Mouse (Mus musculus): ENCODE results near the gene Lgals2.

Gene Lgals2

DNA sequence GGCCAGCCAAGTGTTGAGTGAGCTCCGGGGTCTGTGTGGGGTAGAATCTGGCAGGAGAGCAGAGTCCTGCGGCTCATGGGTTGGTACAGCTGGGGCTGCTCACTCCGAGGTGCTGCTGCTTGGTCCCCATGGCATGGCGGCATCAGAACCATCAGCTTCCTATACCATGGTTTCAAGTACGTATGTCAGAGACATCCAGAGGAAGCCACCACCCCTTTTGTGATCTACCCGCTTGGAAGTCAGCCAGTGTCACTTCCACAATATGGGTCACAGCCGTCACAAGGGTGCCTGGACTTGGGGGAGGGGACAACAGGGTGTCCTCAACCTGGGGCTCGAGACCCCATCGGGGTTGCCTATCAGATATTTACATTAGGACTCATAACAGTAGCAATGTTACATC is 45.2 kb downstream of the Lgals2 start:
- no peak for DNase-seq

- DNase-seq = no peak
Observed at GRCm38 (mm10) chr15:78809739-78810138, 45.6 kb downstream of the Lgals2 start.

DNA sequence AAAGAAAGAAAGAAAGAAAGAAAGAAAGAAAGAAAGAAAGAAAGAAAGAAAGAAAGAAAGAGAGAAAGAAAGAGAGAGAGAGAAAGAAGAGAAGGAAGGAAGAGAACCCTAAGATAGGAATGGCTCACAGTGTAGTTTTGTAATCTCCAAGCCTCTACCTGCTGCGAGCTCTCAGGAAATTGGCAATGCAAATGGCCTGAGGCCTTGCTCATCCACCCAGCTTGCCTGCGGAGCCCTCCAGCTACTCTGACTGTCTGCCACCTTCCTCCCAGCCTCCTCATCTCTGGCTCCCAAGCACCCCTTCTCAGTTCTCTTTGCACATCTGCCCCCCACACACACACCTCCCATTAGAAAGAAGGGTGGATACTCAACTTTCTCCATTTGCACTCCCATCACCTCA is 46.3 kb downstream of the Lgals2 start:
- DNase-seq = no peak

- no peak for DNase-seq
Observed at GRCm38 (mm10) chr15:78807141-78807540, 48.2 kb downstream of the Lgals2 start.

DNA sequence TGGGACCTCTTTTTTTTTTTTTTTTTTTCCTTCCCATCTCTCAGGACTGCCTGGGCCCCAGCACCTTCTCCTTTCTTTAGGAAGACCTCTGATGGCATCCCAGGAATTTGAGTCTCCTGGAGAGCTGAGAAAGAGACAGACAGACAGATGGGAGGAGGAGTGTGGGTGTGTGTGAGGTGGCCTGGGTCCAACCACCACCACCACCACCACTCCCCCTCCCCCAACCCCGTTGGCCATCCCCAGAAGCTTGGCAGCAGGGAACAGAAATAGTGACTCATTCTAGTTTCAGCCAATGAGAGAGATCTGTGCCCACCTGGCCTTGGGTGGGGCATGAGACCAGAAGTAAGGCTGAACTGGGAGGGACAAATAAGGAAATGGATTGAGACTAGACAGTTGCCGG is 48.7 kb downstream of the Lgals2 start:
- DNase-seq = no peak

DNA sequence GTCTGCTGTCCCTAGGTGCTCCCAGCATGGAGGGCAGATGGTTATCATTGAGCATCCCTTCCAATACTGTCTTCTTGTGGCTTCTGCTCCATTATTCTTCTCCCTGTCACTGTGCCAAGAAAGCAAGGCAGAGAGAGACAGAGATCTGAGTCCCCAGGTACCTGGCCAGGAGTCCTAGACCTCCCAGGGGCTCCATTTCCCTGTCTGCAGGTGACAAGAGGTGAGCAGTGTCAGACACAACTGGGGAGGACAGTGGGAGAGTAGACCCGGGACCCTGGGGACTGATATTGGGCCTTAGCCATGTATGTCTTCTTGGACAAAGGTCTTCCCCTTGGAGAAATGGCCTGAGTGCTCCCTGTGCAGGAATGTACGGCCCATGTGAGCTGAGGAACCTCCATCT is 50.0 kb downstream of the Lgals2 start:
- DNase-seq = no peak

DNA sequence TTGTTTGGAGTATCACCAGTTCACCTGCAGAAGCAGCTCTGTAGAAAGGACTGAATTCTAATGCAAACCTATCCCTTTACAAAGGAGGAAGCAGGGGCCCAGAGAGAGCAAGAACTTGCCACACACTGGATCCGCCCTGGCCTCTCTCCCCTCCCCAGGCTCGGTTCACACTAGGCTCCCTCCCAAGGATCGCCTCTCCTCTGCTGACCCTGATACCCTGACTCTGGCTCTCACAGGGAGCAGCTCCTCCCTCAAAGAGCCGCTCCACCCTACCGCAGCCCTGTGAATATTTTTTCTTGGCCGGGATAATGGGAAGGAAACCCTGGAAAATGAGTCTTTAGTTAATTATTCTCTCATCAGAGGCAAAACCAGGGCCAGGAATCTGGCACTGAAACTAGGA is 51.0 kb downstream of the Lgals2 start:
- no peak for DNase-seq

DNA sequence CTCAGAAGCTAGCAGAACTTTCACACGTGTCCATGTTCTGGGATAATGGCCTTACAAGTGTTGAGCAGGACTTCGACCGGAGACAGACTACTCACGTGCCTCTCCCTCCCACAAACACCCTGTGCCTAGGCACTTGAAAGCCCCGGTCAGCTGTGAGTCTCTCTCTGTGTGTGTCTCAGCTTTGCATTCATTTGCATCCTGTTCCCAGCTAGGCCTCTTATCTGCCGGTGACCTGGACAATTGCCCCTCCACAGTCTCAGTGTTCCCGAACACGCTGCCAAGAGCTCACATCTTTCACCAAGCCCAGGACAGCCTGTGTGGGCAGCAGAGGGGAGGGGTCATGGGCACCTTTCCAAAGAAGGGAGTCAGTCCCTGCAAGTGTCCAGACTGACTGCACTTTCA is 51.8 kb downstream of the Lgals2 start:
- no peak for DNase-seq

DNA sequence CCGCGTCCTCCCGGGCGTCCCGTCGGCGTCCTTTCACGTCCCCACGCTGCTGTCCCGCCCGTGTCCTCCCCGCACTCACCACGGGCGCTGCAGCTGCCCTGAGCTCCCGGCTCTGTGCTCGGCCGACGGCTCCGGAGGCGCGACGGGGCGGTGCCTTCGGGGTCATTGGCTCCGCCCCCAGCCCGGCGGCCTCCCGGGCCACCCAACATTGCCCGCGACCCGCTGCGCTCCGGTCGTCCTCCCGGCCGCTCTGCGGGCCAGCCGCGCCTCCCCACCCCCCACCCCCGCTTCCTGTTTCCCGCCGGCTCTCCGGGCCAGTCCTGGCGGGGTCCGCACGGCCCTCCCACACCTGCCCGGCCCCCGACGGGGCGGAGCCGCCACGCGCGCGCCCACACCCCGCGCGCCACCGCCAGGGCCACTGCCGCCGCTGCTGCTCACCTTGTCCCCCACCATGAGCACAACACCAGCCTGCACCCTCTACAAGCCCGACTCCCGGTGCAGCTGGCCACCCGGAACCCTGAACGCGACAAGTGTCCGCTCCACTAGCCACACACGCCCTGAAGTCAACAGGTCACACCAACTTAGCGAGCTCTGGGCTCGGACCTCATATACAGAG is 52.4 kb downstream of the Lgals2 start, which contains the start of gene Card10:
Gene Card10 (minus strand): TSS at position 267 of the 616 bp plus-strand sequence.
- DNase-seq = no peak

DNA sequence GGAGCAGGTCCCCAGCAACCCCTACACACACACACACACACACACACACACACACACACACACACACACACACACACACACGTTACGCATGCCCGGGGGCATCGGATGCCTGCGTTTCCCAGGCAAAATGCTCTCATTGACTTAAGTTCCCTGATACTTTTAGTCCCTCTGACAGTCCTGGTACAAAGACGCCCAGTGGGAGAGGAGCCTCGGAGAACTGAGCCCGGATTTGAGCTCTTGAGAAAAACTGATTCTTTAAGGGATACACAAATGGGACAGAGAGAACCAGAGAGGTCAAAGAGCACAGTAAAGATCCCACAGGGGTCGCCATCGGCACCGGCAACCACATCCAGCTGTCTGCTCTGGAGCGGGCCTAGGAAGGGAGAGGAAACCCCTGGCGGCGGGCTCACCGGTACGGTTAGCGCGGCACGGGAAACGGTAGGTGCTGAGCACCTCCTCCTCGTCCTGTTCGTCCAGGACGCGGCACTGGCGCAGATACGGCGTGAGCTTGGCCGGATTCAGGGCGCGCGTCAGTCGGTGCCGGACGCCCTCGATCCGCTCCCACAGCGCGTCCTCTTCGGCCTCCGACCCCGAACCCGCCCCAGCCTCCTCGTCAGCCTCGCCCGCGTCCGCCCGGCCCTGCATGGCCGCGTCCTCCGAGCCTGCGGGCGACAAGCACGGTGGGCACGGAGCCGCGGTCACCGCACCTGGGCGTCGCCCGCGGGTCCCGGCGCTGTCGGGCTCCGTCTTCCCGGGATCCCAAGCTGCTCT is 53.2 kb downstream of the Lgals2 start:
- DNase-seq = no peak

DNA sequence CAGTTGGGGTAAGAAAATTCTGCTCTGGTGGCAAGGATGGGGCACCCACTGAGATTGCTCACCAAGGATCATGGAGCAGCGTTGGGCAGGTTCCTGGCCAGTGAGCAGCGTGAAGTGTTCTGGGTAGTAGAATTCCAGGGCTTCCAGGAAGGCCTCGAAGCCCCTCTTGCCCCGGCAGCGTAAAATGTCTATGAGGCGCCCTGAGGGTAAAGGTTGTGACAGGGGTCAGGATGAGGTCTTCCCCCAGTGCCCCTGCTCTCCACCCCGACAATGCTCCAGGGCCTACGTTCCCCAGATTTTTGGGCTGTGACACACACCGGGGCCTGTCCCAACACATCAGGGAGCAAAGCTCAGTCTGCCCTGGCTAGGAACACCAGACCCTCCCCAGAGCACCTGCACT is 53.8 kb downstream of the Lgals2 start:
- DNase-seq = no peak
